Mouse (Mus musculus): ENCODE data around the gene Gm8232.
"Not testable (repeated sequence)": the region's sequence is repeated elsewhere in the genome, so short reads cannot be mapped to it uniquely, and the experiment has no call there.

Gm8232 gene

DNA sequence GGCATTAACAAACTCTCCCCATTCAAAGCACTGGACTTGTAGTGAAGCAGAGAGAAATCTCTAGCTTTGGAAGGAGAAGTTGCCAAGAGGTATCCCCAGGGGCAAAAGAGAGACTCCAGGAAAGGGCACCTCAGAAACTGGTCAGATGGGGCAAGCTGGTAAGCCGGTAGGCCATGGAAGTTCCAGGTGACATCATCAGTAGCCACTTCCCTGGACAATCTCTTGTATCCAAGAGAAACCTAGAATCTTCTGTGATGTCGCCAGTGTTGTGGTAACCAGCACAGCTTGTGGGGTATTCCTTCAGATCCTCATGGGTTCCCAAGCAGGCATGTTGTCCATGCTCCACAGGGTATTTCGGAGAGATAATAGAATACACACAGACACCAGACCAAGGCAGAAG lies at the start of gene Gm8232:
Gm8232 (plus strand) TSS at position 301 of the 400 bp plus-strand sequence.
- not testable (repeated sequence) for H3K27me3 ChIP-seq (ENCODE audit: insufficient read depth, low read length); H3K36me3 ChIP-seq (ENCODE audit: insufficient read depth, low read length); H3K4me1 ChIP-seq (replicated peaks; ENCODE audit: low read depth, low read length); H3K4me3 ChIP-seq (replicated peaks; ENCODE audit: low read length); H3K9me3 ChIP-seq (ENCODE audit: low read length)

DNA sequence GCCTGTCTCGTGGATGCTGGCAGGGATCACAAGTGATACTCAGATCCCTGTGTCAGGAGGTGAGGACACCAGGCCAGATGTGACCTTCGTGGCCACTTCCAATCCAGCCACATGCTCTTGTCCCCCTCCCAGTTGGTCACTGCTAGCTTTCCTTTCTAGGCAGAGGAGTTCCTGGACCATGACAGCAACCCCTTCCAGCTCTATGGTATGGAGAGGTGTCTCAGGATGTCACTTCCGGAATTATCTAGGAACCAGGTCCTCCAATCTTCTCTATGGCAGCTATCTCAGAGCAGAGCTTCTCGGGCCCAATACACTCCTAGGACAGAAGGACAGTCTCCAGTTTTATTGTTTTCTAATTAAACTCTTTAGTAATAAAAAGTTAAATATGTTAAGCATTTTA lies 49.2 kb upstream of the Gm8232 start:
- not testable (repeated sequence) for H3K4me1 ChIP-seq (replicated peaks; ENCODE audit: low read depth, low read length); H3K27me3 ChIP-seq (ENCODE audit: insufficient read depth, low read length); H3K4me3 ChIP-seq (replicated peaks; ENCODE audit: low read length); H3K36me3 ChIP-seq (ENCODE audit: insufficient read depth, low read length); H3K9me3 ChIP-seq (ENCODE audit: low read length)

DNA sequence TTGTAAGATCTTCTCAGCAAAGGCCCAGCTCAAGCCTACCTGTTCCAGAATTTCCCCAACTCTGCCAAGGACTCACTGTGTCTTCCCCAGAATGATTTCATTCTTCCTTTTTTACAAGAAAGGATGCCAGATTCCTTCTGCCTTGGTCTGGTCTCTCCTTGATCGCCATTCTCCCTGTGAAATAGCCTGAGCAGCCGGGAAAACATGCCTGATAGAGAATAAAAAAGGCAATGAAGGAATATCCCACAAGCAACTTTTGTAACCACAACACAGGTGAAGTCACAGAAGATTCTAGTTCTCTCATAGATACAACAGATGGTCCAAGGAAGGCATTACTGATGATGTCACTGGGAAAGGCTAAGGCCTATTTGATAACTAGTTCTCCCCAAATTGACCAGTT lies 22.8 kb upstream of the Gm8232 start, which contains the start of gene Gm3371:
Gm3371 (minus strand) TSS at position 101 of the 400 bp plus-strand sequence.
- H3K36me3 ChIP-seq (ENCODE audit: insufficient read depth, low read length); H3K4me1 ChIP-seq (replicated peaks; ENCODE audit: low read depth, low read length); H3K4me3 ChIP-seq (replicated peaks; ENCODE audit: low read length); H3K9me3 ChIP-seq (ENCODE audit: low read length); H3K27me3 ChIP-seq (ENCODE audit: insufficient read depth, low read length): not testable (repeated sequence)
